Mouse (Mus musculus): ENCODE results near the gene Spef1. TPM values are rescaled to one million over a fixed set of nuclear protein-coding genes. Genes with fewer than 3 reads are reported as not detected.

Gene Spef1
- polyA plus RNA-seq, 1 experiment: 10.8 TPM

DNA sequence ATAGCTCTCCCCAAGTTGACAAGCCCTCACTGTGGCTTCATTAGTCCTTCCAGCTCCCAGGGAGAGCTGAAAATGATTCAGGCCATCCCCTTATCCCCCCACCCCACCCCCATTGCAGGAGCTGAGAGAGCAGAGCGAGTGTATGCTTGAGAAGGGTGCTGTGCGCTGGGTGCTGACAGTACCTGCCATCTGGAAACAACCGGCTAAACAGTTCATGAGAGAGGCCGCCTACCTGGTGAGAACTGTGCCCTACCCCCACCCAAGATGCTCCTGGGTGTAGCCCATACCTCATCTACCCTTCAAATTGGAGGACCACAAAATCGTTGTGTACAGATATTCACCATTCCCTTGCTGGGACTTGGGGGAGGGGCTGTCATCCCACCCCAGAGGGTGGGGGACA lies 47.8 kb downstream of the Spef1 start:
- TF ChIP-seq POLR2A (IDR thresholded peaks at IDR 0.05; ENCODE audit: low read depth, low read length) (no peak), CTCF (IDR thresholded peaks at IDR 0.05; ENCODE audit: borderline replicate concordance, insufficient read depth, low read length) (no peak)
- Histone ChIP-seq H3K4me3 (ENCODE audit: insufficient read depth, low read length) (no peak overlapping the region), H3K27ac (ENCODE audit: insufficient read depth, low read length) (no peak overlapping the region), H3K4me1 (ENCODE audit: control insufficient read depth, insufficient read depth, low read length) (no peaks in the 10 kb centered on the region)

DNA sequence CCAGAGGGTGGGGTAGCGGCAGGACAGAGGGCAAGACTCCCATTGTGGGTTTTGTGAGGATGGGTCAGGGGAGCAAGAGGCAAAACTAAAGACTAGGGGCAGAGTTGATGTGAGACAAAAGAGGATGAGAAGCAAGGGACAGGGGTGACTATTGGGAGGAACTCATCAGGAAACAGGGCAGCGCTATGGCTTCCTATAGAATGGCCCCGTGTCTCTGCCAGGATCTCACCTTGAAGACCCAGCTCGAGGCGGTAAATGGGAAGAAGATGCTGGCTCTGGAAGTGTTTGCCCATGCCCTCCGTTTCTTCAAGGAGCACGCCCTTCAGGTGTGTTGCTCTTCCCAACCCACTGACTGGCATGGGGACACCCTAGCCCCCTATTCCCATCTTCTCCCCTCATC lies 48.3 kb downstream of the Spef1 start:
- TF ChIP-seq CTCF (IDR thresholded peaks at IDR 0.05; ENCODE audit: borderline replicate concordance, insufficient read depth, low read length) (no peak), POLR2A (IDR thresholded peaks at IDR 0.05; ENCODE audit: low read depth, low read length) (no peak)
- no peak overlapping the region for H3K4me3 ChIP-seq (ENCODE audit: insufficient read depth, low read length)
- H3K4me1 ChIP-seq (ENCODE audit: control insufficient read depth, insufficient read depth, low read length): no peaks in the 10 kb centered on the region
- no peak overlapping the region for H3K27ac ChIP-seq (ENCODE audit: insufficient read depth, low read length)

DNA sequence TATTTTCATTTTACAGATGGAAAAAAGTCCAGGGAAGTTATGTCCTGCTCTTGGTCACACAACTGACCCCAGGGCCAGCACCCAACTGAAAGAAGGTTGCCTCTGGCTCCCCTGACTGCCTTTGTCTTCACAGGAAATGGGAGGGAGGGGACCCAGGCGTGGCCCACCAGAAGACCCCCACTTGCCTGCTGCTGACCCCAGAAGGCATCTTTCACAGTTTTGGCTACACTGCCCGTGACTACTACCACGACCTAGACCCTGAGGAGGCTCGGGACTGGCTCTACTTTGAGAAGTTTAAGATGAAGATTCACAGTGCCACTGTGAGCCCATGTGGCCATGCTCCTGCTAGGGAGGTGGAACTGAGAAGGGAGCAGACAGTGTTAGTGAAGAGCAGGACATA lies 48.8 kb downstream of the Spef1 start:
- Histone ChIP-seq H3K4me3 (ENCODE audit: insufficient read depth, low read length) (no peak overlapping the region), H3K4me1 (ENCODE audit: control insufficient read depth, insufficient read depth, low read length) (no peaks in the 10 kb centered on the region), H3K27ac (ENCODE audit: insufficient read depth, low read length) (no peak overlapping the region)
- TF ChIP-seq CTCF (IDR thresholded peaks at IDR 0.05; ENCODE audit: borderline replicate concordance, insufficient read depth, low read length) (no peak), POLR2A (IDR thresholded peaks at IDR 0.05; ENCODE audit: low read depth, low read length) (no peak)

GRCm38 (mm10) chr2:131135521-131136139 lies 51.5 kb downstream of the Spef1 start:
- no peak for TF ChIP-seq CTCF (IDR thresholded peaks at IDR 0.05; ENCODE audit: borderline replicate concordance, insufficient read depth, low read length)
- TF ChIP-seq POLR2A (IDR thresholded peaks at IDR 0.05; ENCODE audit: low read depth, low read length): no peak
- Histone ChIP-seq H3K4me3 (ENCODE audit: insufficient read depth, low read length) (no peak overlapping the region), H3K27ac (ENCODE audit: insufficient read depth, low read length) (no peak overlapping the region), H3K4me1 (ENCODE audit: control insufficient read depth, insufficient read depth, low read length) (no peaks in the 10 kb centered on the region)

DNA sequence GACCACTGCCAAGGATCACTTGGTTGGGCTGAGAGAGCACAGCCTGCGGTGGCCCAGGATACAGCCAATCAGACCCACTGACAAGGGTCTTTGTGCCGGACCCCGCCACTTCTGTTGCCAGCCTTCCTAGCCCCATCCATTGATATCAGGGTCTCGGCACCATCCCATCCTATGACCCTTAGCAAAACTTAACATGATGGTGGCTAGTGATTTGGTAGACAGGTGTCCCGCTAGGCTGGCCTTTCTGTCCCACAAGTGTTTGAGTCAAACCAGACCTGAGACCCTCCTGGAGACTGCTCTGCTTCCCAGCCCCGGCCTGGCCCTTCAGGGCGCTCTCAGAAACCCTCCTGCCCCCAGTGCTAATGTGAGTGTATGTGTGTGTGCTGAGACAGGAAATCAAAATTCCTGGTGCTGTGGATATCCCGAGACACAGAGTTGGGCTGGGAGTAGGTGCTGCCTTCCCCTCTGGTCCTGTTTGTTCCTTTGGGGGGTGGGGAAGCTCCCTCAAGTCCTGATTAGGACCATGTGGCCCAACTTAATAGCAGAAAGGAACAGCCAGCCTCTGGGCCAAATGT lies 52.2 kb downstream of the Spef1 start:
- TF ChIP-seq CTCF (IDR thresholded peaks at IDR 0.05; ENCODE audit: borderline replicate concordance, insufficient read depth, low read length) (no peak), POLR2A (IDR thresholded peaks at IDR 0.05; ENCODE audit: low read depth, low read length) (no peak)
- Histone ChIP-seq H3K4me1 (ENCODE audit: control insufficient read depth, insufficient read depth, low read length) (no peaks in the 10 kb centered on the region), H3K27ac (ENCODE audit: insufficient read depth, low read length) (no peak overlapping the region), H3K4me3 (ENCODE audit: insufficient read depth, low read length) (no peak overlapping the region)

- TF ChIP-seq POLR2A (IDR thresholded peaks at IDR 0.05; ENCODE audit: low read depth, low read length): no peak
- no peak for TF ChIP-seq CTCF (IDR thresholded peaks at IDR 0.05; ENCODE audit: borderline replicate concordance, insufficient read depth, low read length)
- H3K4me3 ChIP-seq (ENCODE audit: insufficient read depth, low read length): no peak overlapping the region
- no peaks in the 10 kb centered on the region for H3K4me1 ChIP-seq (ENCODE audit: control insufficient read depth, insufficient read depth, low read length)
- no peak overlapping the region for H3K27ac ChIP-seq (ENCODE audit: insufficient read depth, low read length)
Measured at GRCm38 (mm10) chr2:131134381-131134780, 52.7 kb downstream of the Spef1 start.

DNA sequence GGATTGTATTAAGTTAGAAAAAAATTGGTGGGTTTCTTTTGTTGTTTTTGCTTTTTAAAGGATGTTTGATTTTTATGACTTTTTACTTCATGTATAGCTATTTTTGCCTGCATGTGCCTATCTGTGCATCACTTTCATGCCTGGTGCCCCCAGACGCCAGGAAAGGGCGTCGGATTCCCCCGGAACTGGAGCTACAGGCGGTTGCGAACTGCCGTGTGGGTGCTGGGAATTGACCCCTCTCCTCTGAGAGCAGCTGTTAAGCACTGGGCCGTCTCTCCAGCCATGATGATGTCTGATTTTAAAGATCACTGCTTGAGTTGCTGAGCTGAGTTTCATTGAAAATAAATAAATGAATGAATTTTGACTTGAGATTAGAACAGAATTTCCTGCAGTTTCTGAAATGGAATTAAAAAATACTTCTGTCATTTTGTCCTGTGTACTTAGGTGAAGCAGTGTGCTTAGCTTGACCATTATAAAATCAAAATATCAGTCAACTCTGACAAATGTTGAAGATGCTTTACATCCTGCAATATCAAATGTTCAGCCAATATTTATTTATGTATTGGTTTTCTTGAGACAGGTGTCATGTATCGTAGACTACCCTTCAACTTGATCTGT lies 54.0 kb downstream of the Spef1 start, which contains the start of gene Gm11037:
Gene Gm11037 (plus strand): TSS at position 568 of the 618 bp plus-strand sequence.
- no peak within 1 kb of the TSS for H3K27ac ChIP-seq (ENCODE audit: insufficient read depth, low read length)
- TF ChIP-seq CTCF (IDR thresholded peaks at IDR 0.05; ENCODE audit: borderline replicate concordance, insufficient read depth, low read length) (no peak), POLR2A (IDR thresholded peaks at IDR 0.05; ENCODE audit: low read depth, low read length) (no peak)
- H3K4me3 ChIP-seq (ENCODE audit: insufficient read depth, low read length): no peak within 1 kb of the TSS

GRCm38 (mm10) chr2:131132111-131132888 lies 54.8 kb downstream of the Spef1 start:
- TF ChIP-seq POLR2A (IDR thresholded peaks at IDR 0.05; ENCODE audit: low read depth, low read length) (no peak), CTCF (IDR thresholded peaks at IDR 0.05; ENCODE audit: borderline replicate concordance, insufficient read depth, low read length) (no peak)
- no peaks in the 10 kb centered on the region; the same call in 1 of the 2 replicates for H3K4me1 ChIP-seq (ENCODE audit: control insufficient read depth, insufficient read depth, low read length)
- H3K27ac ChIP-seq (ENCODE audit: insufficient read depth, low read length): no peak overlapping the region
- H3K4me3 ChIP-seq (ENCODE audit: insufficient read depth, low read length): no peak overlapping the region

More for the DNA sequence above, 54.0 kb downstream of the Spef1 start, which contains the start of gene Gm11037:
- no peaks in the 10 kb centered on the region for H3K4me1 ChIP-seq (ENCODE audit: control insufficient read depth, insufficient read depth, low read length)

DNA sequence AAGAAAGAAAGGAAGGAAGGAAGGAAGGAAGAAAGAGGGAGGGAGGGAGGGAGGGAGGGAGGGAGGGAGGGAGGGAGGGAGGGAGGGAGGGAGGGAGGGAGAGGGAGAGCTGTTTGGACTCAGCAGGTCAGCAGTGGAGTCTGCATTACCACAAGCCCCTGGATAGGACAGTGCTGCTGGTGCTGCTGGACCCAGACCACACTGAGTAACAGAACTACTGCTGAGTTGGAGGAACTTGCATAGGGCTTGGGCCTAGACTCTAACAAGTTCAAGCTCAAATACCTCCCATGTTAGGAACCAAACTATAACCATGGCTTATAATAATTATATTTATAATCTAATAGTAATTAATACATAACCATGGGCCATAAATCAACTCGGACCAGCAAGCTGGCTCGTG lies 56.2 kb downstream of the Spef1 start:
- Histone ChIP-seq H3K4me3 (ENCODE audit: insufficient read depth, low read length) (no peak overlapping the region), H3K27ac (ENCODE audit: insufficient read depth, low read length) (no peak overlapping the region), H3K4me1 (ENCODE audit: control insufficient read depth, insufficient read depth, low read length) (no peaks in the 10 kb centered on the region; the same call in 1 of the 2 replicates)
- TF ChIP-seq CTCF (IDR thresholded peaks at IDR 0.05; ENCODE audit: borderline replicate concordance, insufficient read depth, low read length) (no peak), POLR2A (IDR thresholded peaks at IDR 0.05; ENCODE audit: low read depth, low read length) (no peak)

Measured in embryonic fibroblast, embryonic 13.5 days (primary cell).